Mouse (Mus musculus) liver, embryonic 11.5 days (tissue): ENCODE results near the gene Edrf1. TPM values are rescaled to one million over a fixed set of nuclear protein-coding genes. Genes with fewer than 3 reads are reported as not detected.
A peak's percentile ranks its signal among the peaks of the same experiment; 100 is the strongest.
"Not testable (repeated sequence)": the region's sequence is repeated elsewhere in the genome, so short reads cannot be mapped to it uniquely, and the experiment has no call there.

Experiments used
- ATAC-seq: fragments of 200-750 bp; cut with Nextera tagmentation; replicated peaks from 2 replicates; pipeline ENCODE4 v1.8.0; 2017; ENCODE audit warnings: moderate number of reproducible peaks, mild to moderate bottlenecking, moderate TSS enrichment, moderate library complexity; ENCODE audit not compliant: low FRiP score
- DNase-seq: peaks from one replicate; pipeline ENCODE4 v3.0.0-alpha.2; 2017; ENCODE audit warnings: low spot score
- H3K27ac ChIP-seq: fragments of 300-500 bp; sonication (generic); 2 replicates; pipeline ENCODE4 v1.5.1; 2014; ENCODE audit warnings: mild to moderate bottlenecking, low read depth, low read length, control low read depth
- H3K27me3 ChIP-seq: fragments of 300-500 bp; sonication (generic); replicated peaks from 2 replicates; pipeline ENCODE4 v1.6.1; 2014; ENCODE audit warnings: low read length, mixed read lengths; ENCODE audit not compliant: control insufficient read depth, insufficient read depth
- H3K36me3 ChIP-seq: fragments of 300-500 bp; sonication (generic); 2 replicates; pipeline ENCODE4 v1.6.1; 2014; ENCODE audit warnings: mild to moderate bottlenecking, low read length, moderate library complexity, mixed read lengths; ENCODE audit not compliant: control insufficient read depth, insufficient read depth
- H3K4me1 ChIP-seq: fragments of 300-500 bp; sonication (generic); replicated peaks from 2 replicates; pipeline ENCODE4 v1.6.1; 2014; ENCODE audit warnings: low read length, mixed read lengths; ENCODE audit not compliant: control insufficient read depth, insufficient read depth
- H3K4me2 ChIP-seq: fragments of 300-500 bp; sonication (generic); 2 replicates; pipeline ENCODE4 v1.6.1; 2014; ENCODE audit warnings: mild to moderate bottlenecking, control low read depth, moderate library complexity
- H3K4me3 ChIP-seq: fragments of 300-500 bp; sonication (generic); 2 replicates; pipeline ENCODE4 v1.5.1; 2014; ENCODE audit warnings: low read depth, low read length, control low read depth
- H3K9ac ChIP-seq: fragments of 300-500 bp; sonication (generic); 2 replicates; pipeline ENCODE4 v1.6.1; 2014; ENCODE audit warnings: low read depth, low read length, control low read depth
- H3K9me3 ChIP-seq: fragments of 300-500 bp; sonication (generic); 2 replicates; pipeline ENCODE4 v1.6.1; 2016; ENCODE audit warnings: low read length, inconsistent platforms, mixed read lengths; ENCODE audit not compliant: control insufficient read depth
- WGBS: fragments of 180-500 bp; shearing (Covaris S2); extraction: QIAGEN DNeasy Blood & Tissue Kit; methylation state at CpG from one replicate; pipeline ENCODE4 v1.1.7; 2014; 5-methylcytosine and 5-hydroxymethylcytosine counted together
- polyA plus RNA-seq: library from polyadenylated mRNA; unstranded; fragments of >200 nt; fragmentation: Nextera tagmentation; extraction: Ambion mirVana; gene quantifications from 2 replicates; pipeline ENCODE4 v1.2.1, GENCODE M21; 2014

The Edrf1 gene
- polyA plus RNA-seq, 1 experiment from 2014 or later: 24.4 TPM

- H3K27me3 ChIP-seq: no peaks in the 10 kb centered on the region
- DNase-seq (no peak), ATAC-seq (0 out of 2 replicates have a peak, but pooled peaks have one; percentile 26)
- no peaks in the 10 kb centered on the region for H3K4me1 ChIP-seq
- H3K4me2 ChIP-seq: no peak overlapping the region
- peaks cover 28% of the 10 kb centered on the region; the same call in 1 of the 2 replicates for H3K36me3 ChIP-seq
- H3K9ac ChIP-seq: no peak overlapping the region
- no peak overlapping the region for H3K4me3 ChIP-seq
- WGBS: 68% methylated on average over 3 of the region's 3 CpGs
- no peak overlapping the region for H3K27ac ChIP-seq
- no peaks in the 10 kb centered on the region for H3K9me3 ChIP-seq
Observed at GRCm38 (mm10) chr7:133670846-133671245, 33.5 kb downstream of the Edrf1 start.

- 67% methylated on average over 9 of the region's 9 CpGs for WGBS
- DNase-seq: no peak
- H3K9me3 ChIP-seq: no peaks in the 10 kb centered on the region
Observed at GRCm38 (mm10) chr7:133676002-133676401, 38.7 kb downstream of the Edrf1 start.

GRCm38 (mm10) chr7:133678716-133679115, 41.4 kb downstream of the Edrf1 start:
- ATAC-seq (no peak), DNase-seq (no peak)
- no peak overlapping the region for H3K9ac ChIP-seq
- no peaks in the 10 kb centered on the region for H3K27me3 ChIP-seq
- no peaks in the 10 kb centered on the region for H3K4me1 ChIP-seq
- no peaks in the 10 kb centered on the region for H3K9me3 ChIP-seq
- no peak overlapping the region for H3K4me2 ChIP-seq
- H3K27ac ChIP-seq: no peak overlapping the region
- no peaks in the 10 kb centered on the region for H3K36me3 ChIP-seq
- H3K4me3 ChIP-seq: no peak overlapping the region
- 97% methylated on average over 8 of the region's 8 CpGs for WGBS

More at GRCm38 (mm10) chr7:133676002-133676401, 38.7 kb downstream of the Edrf1 start:
- no peaks in the 10 kb centered on the region for H3K4me1 ChIP-seq
- no peak overlapping the region for H3K4me2 ChIP-seq
- no peak overlapping the region for H3K27ac ChIP-seq
- peaks cover 13% of the 10 kb centered on the region; the same call in 1 of the 2 replicates for H3K36me3 ChIP-seq
- no peak overlapping the region for H3K4me3 ChIP-seq
- ATAC-seq: 0 out of 2 replicates have a peak, but pooled peaks have one; percentile 23
- H3K27me3 ChIP-seq: no peaks in the 10 kb centered on the region
- H3K9ac ChIP-seq: no peak overlapping the region

- WGBS: 80% methylated on average over 4 of the region's 4 CpGs
- no peaks in the 10 kb centered on the region for H3K9me3 ChIP-seq
- ATAC-seq (no peak), DNase-seq (no peak)
- no peaks in the 10 kb centered on the region for H3K27me3 ChIP-seq
- no peaks in the 10 kb centered on the region for H3K4me1 ChIP-seq
- peaks cover 2% of the 10 kb centered on the region; the same call in 1 of the 2 replicates for H3K36me3 ChIP-seq
- no peak overlapping the region for H3K4me3 ChIP-seq
- H3K9ac ChIP-seq: no peak overlapping the region
- no peak overlapping the region for H3K27ac ChIP-seq
- no peak overlapping the region for H3K4me2 ChIP-seq
Observed at GRCm38 (mm10) chr7:133679439-133679838, 42.1 kb downstream of the Edrf1 start.

- H3K4me3 ChIP-seq: no peak within 1 kb of the TSS
- no peak within 1 kb of the TSS for H3K4me2 ChIP-seq
- no peaks in the 10 kb centered on the region for H3K4me1 ChIP-seq
- 92% methylated on average over 3 of the region's 3 CpGs for WGBS
- H3K27me3 ChIP-seq: no peaks in the 10 kb centered on the region
- ATAC-seq (no peak), DNase-seq (no peak)
- no peaks in the 10 kb centered on the region for H3K9me3 ChIP-seq
- H3K36me3 ChIP-seq: peaks cover 3% of the 10 kb centered on the region; the same call in 1 of the 2 replicates
- H3K9ac ChIP-seq: no peak within 1 kb of the TSS
- no peak within 1 kb of the TSS for H3K27ac ChIP-seq
Observed at GRCm38 (mm10) chr7:133679961-133680360, 42.6 kb downstream of the Edrf1 start, which contains the start of gene Mmp21. Gene Mmp21 (minus strand): TSS chr7:133680061.

GRCm38 (mm10) chr7:133683626-133684025, 46.3 kb downstream of the Edrf1 start:
- peaks cover 3% of the 10 kb centered on the region; the same call in 1 of the 2 replicates for H3K9me3 ChIP-seq
- H3K9ac ChIP-seq: no peak overlapping the region
- peaks cover 23% of the 10 kb centered on the region for H3K36me3 ChIP-seq
- no peak for DNase-seq
- H3K27ac ChIP-seq: no peak overlapping the region
- H3K4me3 ChIP-seq: no peak overlapping the region
- no peak for ATAC-seq
- H3K4me1 ChIP-seq: no peaks in the 10 kb centered on the region
- no peaks in the 10 kb centered on the region for H3K27me3 ChIP-seq
- H3K4me2 ChIP-seq: no peak overlapping the region
- WGBS: 84% methylated on average over 5 of the region's 5 CpGs

- no peaks in the 10 kb centered on the region for H3K27me3 ChIP-seq
- no peak overlapping the region for H3K9ac ChIP-seq
- no peak overlapping the region for H3K4me3 ChIP-seq
- 64% methylated on average over 5 of the region's 5 CpGs for WGBS
- peaks cover 3% of the 10 kb centered on the region; the same call in 1 of the 2 replicates for H3K9me3 ChIP-seq
- peaks cover 27% of the 10 kb centered on the region for H3K36me3 ChIP-seq
- no peak overlapping the region for H3K4me2 ChIP-seq
- DNase-seq (no peak), ATAC-seq (no peak)
- no peak overlapping the region for H3K27ac ChIP-seq
- H3K4me1 ChIP-seq: no peaks in the 10 kb centered on the region
Observed at GRCm38 (mm10) chr7:133684110-133684509, 46.8 kb downstream of the Edrf1 start.

- Histone ChIP-seq H3K9ac (no peak overlapping the region), H3K27ac (no peak overlapping the region), H3K4me2 (no peak overlapping the region), H3K4me1 (no peaks in the 10 kb centered on the region), H3K9me3 (peaks cover 3% of the 10 kb centered on the region; the same call in 1 of the 2 replicates), H3K36me3 (peaks cover 33% of the 10 kb centered on the region), H3K4me3 (no peak overlapping the region), H3K27me3 (no peaks in the 10 kb centered on the region)
- 0 out of 2 replicates have a peak, but pooled peaks have one; percentile 13 for ATAC-seq
- WGBS: 95% methylated on average over 6 of the region's 6 CpGs
- DNase-seq: no peak
Observed at GRCm38 (mm10) chr7:133684701-133685100, 47.4 kb downstream of the Edrf1 start.

GRCm38 (mm10) chr7:133685644-133686043, 48.3 kb downstream of the Edrf1 start:
- not testable (repeated sequence) for H3K4me1 ChIP-seq, ATAC-seq, H3K9ac ChIP-seq, H3K27me3 ChIP-seq, H3K4me2 ChIP-seq, DNase-seq, H3K27ac ChIP-seq, H3K9me3 ChIP-seq, H3K4me3 ChIP-seq
- peaks cover 42% of the 10 kb centered on the region for H3K36me3 ChIP-seq
